Mouse (Mus musculus) hindbrain, embryonic 15.5 days (tissue): ENCODE measurements around the gene E330021D16Rik. TPM values are rescaled to one million over a fixed set of nuclear protein-coding genes. Genes with fewer than 3 reads are reported as not detected.

Experiments used
- ATAC-seq: fragments of 200-750 bp; cut with Nextera tagmentation; 2 replicates; pipeline ENCODE4 v1.8.0; 2017; ENCODE audit warnings: low read depth, moderate number of reproducible peaks, moderate TSS enrichment; ENCODE audit not compliant: low FRiP score
- H3K27ac ChIP-seq: fragments of 300-500 bp; sonication (generic); replicated peaks from 2 replicates; pipeline ENCODE4 v1.5.1; 2015; ENCODE audit warnings: mild to moderate bottlenecking, inconsistent platforms
- H3K27me3 ChIP-seq: fragments of 300-500 bp; sonication (generic); 2 replicates; pipeline ENCODE4 v1.6.1; 2015; ENCODE audit warnings: control low read depth, inconsistent platforms
- H3K36me3 ChIP-seq: fragments of 300-500 bp; sonication (generic); 2 replicates; pipeline ENCODE4 v1.6.1; 2015; ENCODE audit warnings: control low read depth, inconsistent platforms
- H3K4me1 ChIP-seq: fragments of 300-500 bp; sonication (generic); replicated peaks from 2 replicates; pipeline ENCODE4 v1.6.1; 2015; ENCODE audit warnings: control low read depth, inconsistent platforms
- H3K4me2 ChIP-seq: fragments of 300-500 bp; sonication (generic); 2 replicates; pipeline ENCODE4 v1.6.1; 2015; ENCODE audit warnings: moderate library complexity, mild to moderate bottlenecking, inconsistent platforms
- H3K4me3 ChIP-seq: fragments of 300-500 bp; sonication (generic); 2 replicates; pipeline ENCODE4 v1.5.1; 2015; ENCODE audit warnings: mild to moderate bottlenecking, inconsistent platforms
- H3K9ac ChIP-seq: fragments of 300-500 bp; sonication (generic); 2 replicates; pipeline ENCODE4 v1.6.1; 2015; ENCODE audit warnings: inconsistent platforms
- H3K9me3 ChIP-seq: fragments of 300-500 bp; sonication (generic); 2 replicates; pipeline ENCODE4 v1.6.1; 2016; ENCODE audit warnings: control low read depth, inconsistent platforms
- WGBS: fragments of 180-500 bp; shearing (Covaris S2); methylation state at CpG from one replicate; pipeline ENCODE4 v1.1.7; 2015; 5-methylcytosine and 5-hydroxymethylcytosine counted together
- polyA plus RNA-seq: library from polyadenylated mRNA; unstranded; fragments of >200 nt; fragmentation: Nextera tagmentation; extraction: Ambion mirVana; gene quantifications from 2 replicates; pipeline ENCODE4 v1.2.1, GENCODE M21; 2015

E330021D16Rik gene
- polyA plus RNA-seq, 1 experiment from 2014 or later: not detected

- Histone ChIP-seq H3K4me1 (no peaks in the 10 kb centered on the region), H3K9ac (no peak overlapping the region), H3K4me2 (no peak overlapping the region), H3K4me3 (no peak overlapping the region), H3K9me3 (no peaks in the 10 kb centered on the region), H3K27me3 (no peaks in the 10 kb centered on the region), H3K36me3 (no peaks in the 10 kb centered on the region), H3K27ac (no peak overlapping the region)
- WGBS: 89% methylated on average over 6 of the region's 6 CpGs
- ATAC-seq: no peak
Observed at GRCm38 (mm10) chr6:136433573-136433972, 18.2 kb upstream of the E330021D16Rik start.

GRCm38 (mm10) chr6:136431896-136432248 is 16.5 kb upstream of the E330021D16Rik start:
- H3K4me2 ChIP-seq: no peak overlapping the region
- no peaks in the 10 kb centered on the region for H3K36me3 ChIP-seq
- no peaks in the 10 kb centered on the region for H3K4me1 ChIP-seq
- H3K9me3 ChIP-seq: no peaks in the 10 kb centered on the region
- H3K27me3 ChIP-seq: no peaks in the 10 kb centered on the region
- no peak overlapping the region for H3K27ac ChIP-seq
- 56% methylated on average over 7 of the region's 7 CpGs for WGBS
- H3K9ac ChIP-seq: no peak overlapping the region
- H3K4me3 ChIP-seq: no peak overlapping the region
- ATAC-seq: no peak

GRCm38 (mm10) chr6:136431169-136431895 is 16.0 kb upstream of the E330021D16Rik start:
- H3K9ac ChIP-seq: no peak overlapping the region
- 63% methylated on average over 10 of the region's 10 CpGs for WGBS
- H3K4me3 ChIP-seq: no peak overlapping the region
- H3K9me3 ChIP-seq: no peaks in the 10 kb centered on the region
- H3K4me2 ChIP-seq: no peak overlapping the region
- no peak for ATAC-seq
- no peak overlapping the region for H3K27ac ChIP-seq
- no peaks in the 10 kb centered on the region for H3K4me1 ChIP-seq
- H3K27me3 ChIP-seq: no peaks in the 10 kb centered on the region
- H3K36me3 ChIP-seq: no peaks in the 10 kb centered on the region

- Histone ChIP-seq H3K36me3 (no peaks in the 10 kb centered on the region), H3K4me1 (no peaks in the 10 kb centered on the region), H3K9ac (no peak overlapping the region), H3K27me3 (no peaks in the 10 kb centered on the region), H3K9me3 (no peaks in the 10 kb centered on the region), H3K4me2 (no peak overlapping the region), H3K27ac (no peak overlapping the region), H3K4me3 (no peak overlapping the region)
- WGBS: 52% methylated on average over 4 of the region's 4 CpGs
- no peak for ATAC-seq
Observed at GRCm38 (mm10) chr6:136429441-136429840, 14.1 kb upstream of the E330021D16Rik start.

- Histone ChIP-seq H3K9ac (no peak overlapping the region), H3K4me3 (no peak overlapping the region), H3K4me2 (no peak overlapping the region), H3K27ac (no peak overlapping the region), H3K4me1 (no peaks in the 10 kb centered on the region), H3K27me3 (no peaks in the 10 kb centered on the region), H3K9me3 (no peaks in the 10 kb centered on the region), H3K36me3 (no peaks in the 10 kb centered on the region)
- no peak for ATAC-seq
- 88% methylated on average over 5 of the region's 5 CpGs for WGBS
Observed at GRCm38 (mm10) chr6:136428412-136428811, 13.0 kb upstream of the E330021D16Rik start.

- no peaks in the 10 kb centered on the region for H3K27me3 ChIP-seq
- H3K4me1 ChIP-seq: no peaks in the 10 kb centered on the region
- H3K4me3 ChIP-seq: no peak overlapping the region
- ATAC-seq: no peak
- WGBS: 88% methylated on average over 6 of the region's 6 CpGs
- H3K4me2 ChIP-seq: no peak overlapping the region
- H3K9me3 ChIP-seq: no peaks in the 10 kb centered on the region
- no peak overlapping the region for H3K27ac ChIP-seq
- no peaks in the 10 kb centered on the region for H3K36me3 ChIP-seq
- H3K9ac ChIP-seq: no peak overlapping the region
Observed at GRCm38 (mm10) chr6:136427240-136427639, 11.9 kb upstream of the E330021D16Rik start.

- Histone ChIP-seq H3K4me2 (no peak overlapping the region), H3K27me3 (no peaks in the 10 kb centered on the region), H3K9ac (no peak overlapping the region), H3K4me3 (no peak overlapping the region), H3K27ac (no peak overlapping the region), H3K36me3 (no peaks in the 10 kb centered on the region), H3K4me1 (no peaks in the 10 kb centered on the region), H3K9me3 (no peaks in the 10 kb centered on the region)
- ATAC-seq: no peak
- 88% methylated on average over 5 of the region's 5 CpGs for WGBS
Observed at GRCm38 (mm10) chr6:136425956-136426355, 10.6 kb upstream of the E330021D16Rik start.

GRCm38 (mm10) chr6:136424166-136424565 is 8.8 kb upstream of the E330021D16Rik start:
- H3K4me2 ChIP-seq: no peak overlapping the region
- no peak overlapping the region for H3K4me3 ChIP-seq
- no peaks in the 10 kb centered on the region for H3K36me3 ChIP-seq
- ATAC-seq: no peak
- H3K4me1 ChIP-seq: no peaks in the 10 kb centered on the region
- H3K27ac ChIP-seq: no peak overlapping the region
- 80% methylated on average over 3 of the region's 3 CpGs for WGBS
- H3K27me3 ChIP-seq: no peaks in the 10 kb centered on the region
- H3K9ac ChIP-seq: no peak overlapping the region
- H3K9me3 ChIP-seq: no peaks in the 10 kb centered on the region

- WGBS: 95% methylated on average over 5 of the region's 5 CpGs
- no peak overlapping the region for H3K4me2 ChIP-seq
Observed at GRCm38 (mm10) chr6:136423201-136423600, 7.8 kb upstream of the E330021D16Rik start.

GRCm38 (mm10) chr6:136422084-136422853 is 6.9 kb upstream of the E330021D16Rik start:
- Histone ChIP-seq H3K27me3 (no peaks in the 10 kb centered on the region), H3K36me3 (no peaks in the 10 kb centered on the region), H3K27ac (no peak overlapping the region), H3K9ac (no peak overlapping the region), H3K4me1 (no peaks in the 10 kb centered on the region), H3K4me3 (no peak overlapping the region), H3K4me2 (no peak overlapping the region), H3K9me3 (no peaks in the 10 kb centered on the region)
- no peak for ATAC-seq
- WGBS: 57% methylated on average over 16 of the region's 16 CpGs

More at GRCm38 (mm10) chr6:136423201-136423600, 7.8 kb upstream of the E330021D16Rik start:
- H3K9ac ChIP-seq: no peak overlapping the region
- no peak overlapping the region for H3K4me3 ChIP-seq
- H3K4me1 ChIP-seq: no peaks in the 10 kb centered on the region
- no peaks in the 10 kb centered on the region for H3K9me3 ChIP-seq
- ATAC-seq: no peak
- H3K36me3 ChIP-seq: no peaks in the 10 kb centered on the region
- H3K27ac ChIP-seq: no peak overlapping the region
- H3K27me3 ChIP-seq: no peaks in the 10 kb centered on the region

GRCm38 (mm10) chr6:136421059-136421458 is 5.7 kb upstream of the E330021D16Rik start:
- Histone ChIP-seq H3K4me3 (no peak overlapping the region), H3K9ac (no peak overlapping the region), H3K27me3 (no peaks in the 10 kb centered on the region), H3K4me2 (no peak overlapping the region), H3K27ac (no peak overlapping the region), H3K9me3 (no peaks in the 10 kb centered on the region), H3K4me1 (no peaks in the 10 kb centered on the region), H3K36me3 (no peaks in the 10 kb centered on the region)
- 0 out of 2 replicates have a peak, but pooled peaks have one; percentile 38 for ATAC-seq
- WGBS: 57% methylated on average over 3 of the region's 3 CpGs
